Mouse (Mus musculus) brain, embryonic 14.5 days (tissue): ENCODE results near the gene Szt2.

Source experiments
- CTCF ChIP-seq: fragments of 200-500 bp; IDR thresholded peaks from 2 replicates; pipeline ENCODE4 v1.5.1; 2012; ENCODE audit warnings: inconsistent platforms, mild to moderate bottlenecking, moderate library complexity, borderline replicate concordance; ENCODE audit not compliant: insufficient read depth, insufficient read length; ENCODE audit errors: extremely low read depth
- POLR2A ChIP-seq: fragments of 200-500 bp; IDR thresholded peaks from 2 replicates; pipeline ENCODE4 v1.6.1; 2012; ENCODE audit warnings: mild to moderate bottlenecking, inconsistent platforms, borderline replicate concordance; ENCODE audit not compliant: poor library complexity, insufficient read depth, insufficient read length, severe bottlenecking; ENCODE audit errors: extremely low read depth

GRCm38 (mm10) chr4:118316662-118317061, 92.4 kb downstream of the Szt2 start:
- no peak for TF ChIP-seq POLR2A
- TF ChIP-seq CTCF, result no peak
